Mouse (Mus musculus): ENCODE results near the gene Vsir.

Vsir gene

GRCm38 (mm10) chr10:60353241-60354002 lies 6.8 kb downstream of the Vsir start:
- no peak for DNase-seq (ENCODE audit: low spot score)

DNA sequence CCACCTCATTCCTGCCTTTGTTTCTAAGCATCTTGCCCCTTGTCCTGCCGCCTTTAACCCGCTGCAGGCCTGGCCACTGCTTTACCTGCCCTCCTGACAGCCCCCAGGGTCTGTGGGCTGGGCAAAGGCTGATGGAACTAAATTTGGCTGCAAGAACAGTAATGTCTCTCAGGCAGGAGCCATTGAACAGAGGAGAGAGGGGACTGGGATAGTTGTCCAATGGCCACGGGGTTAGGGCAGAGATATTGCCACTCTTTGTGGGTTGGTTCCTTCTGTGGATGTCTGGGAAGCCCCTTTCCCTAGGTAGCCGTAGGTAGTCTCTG lies 7.3 kb downstream of the Vsir start:
- DNase-seq (ENCODE audit: low spot score) = no peak

DNA sequence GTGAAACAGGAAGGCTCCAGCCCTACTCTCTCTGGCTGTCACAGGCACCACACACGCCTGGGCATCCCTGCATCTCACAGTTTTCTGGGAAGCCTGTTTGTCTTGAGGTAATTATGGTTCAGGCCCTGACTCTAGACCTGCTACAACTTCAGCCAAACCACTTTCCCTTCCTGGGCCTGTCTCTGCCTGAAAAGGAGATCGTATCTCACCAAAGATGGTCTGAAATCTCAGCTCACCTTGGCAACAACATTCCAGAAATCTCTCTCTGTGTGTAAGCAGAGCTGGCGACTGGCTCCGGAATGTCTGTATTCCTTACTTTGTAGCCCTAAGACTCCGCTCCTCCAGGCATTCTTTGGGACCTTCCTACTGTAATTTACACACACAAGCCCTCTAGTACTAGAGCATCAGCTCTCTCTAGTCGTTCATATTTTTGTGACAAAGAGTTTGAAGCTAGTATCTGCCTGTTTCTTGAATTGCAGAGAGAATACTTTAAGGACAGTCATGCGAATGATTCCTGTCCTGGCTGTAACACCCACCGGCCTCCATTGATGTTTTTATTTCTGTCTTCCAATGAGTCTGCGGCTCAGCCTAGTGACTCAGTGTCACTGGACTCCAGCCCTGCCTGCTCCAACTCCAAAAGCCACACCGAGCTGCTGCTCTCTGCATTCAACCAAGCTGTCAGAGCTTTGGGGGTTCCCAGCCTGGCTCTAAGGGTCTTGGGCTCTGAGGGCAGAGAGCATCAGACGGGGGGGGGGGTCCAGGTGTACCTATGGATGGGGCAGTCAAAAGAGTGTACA lies 8.4 kb downstream of the Vsir start:
- no peak for DNase-seq (ENCODE audit: low spot score)

DNA sequence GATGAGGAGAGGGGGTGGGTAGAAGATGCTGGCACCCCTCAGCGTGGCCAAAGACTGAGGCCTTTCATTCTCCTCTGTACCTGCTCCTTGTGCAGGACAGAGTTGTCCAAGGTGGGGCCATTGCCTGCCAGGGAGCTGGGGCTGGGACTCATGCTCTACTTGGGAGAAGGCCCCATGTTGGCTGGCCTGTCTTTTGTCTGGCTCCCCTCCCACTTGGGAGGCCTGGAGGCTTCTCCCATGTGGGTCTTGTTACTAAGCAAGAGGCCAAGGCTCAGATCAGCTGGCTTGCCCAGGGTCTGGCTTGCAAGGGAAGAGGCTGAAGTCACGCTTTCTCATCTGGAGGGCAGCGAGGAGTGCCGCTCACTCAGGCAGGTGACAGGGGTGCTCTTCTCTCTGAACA lies 10.8 kb downstream of the Vsir start:
- DNase-seq (ENCODE audit: low spot score) = no peak

GRCm38 (mm10) chr10:60357901-60358300 lies 11.2 kb downstream of the Vsir start:
- DNase-seq (ENCODE audit: low spot score) = no peak

- DNase-seq (ENCODE audit: low spot score) = no peak
Measured at GRCm38 (mm10) chr10:60358776-60359175, 12.1 kb downstream of the Vsir start.

GRCm38 (mm10) chr10:60361615-60362309 lies 15.1 kb downstream of the Vsir start:
- no peak for DNase-seq (ENCODE audit: low spot score)

DNA sequence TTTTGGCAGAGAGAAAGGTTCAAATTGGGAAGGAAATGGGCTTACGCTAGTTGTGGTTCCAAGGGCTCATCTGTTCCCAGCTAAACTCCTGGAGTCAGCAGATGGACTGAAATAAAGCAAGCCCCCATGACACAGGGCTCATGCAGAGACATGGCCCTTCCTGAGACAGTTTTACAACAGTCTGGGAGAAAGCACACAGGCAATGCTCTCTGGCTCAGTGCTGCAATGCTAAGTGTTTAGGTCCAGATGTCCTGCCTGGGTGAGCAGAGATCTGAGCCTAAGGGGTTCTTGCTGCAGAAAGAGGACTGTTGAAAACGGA lies 15.6 kb downstream of the Vsir start:
- no peak for DNase-seq (ENCODE audit: low spot score)

DNA sequence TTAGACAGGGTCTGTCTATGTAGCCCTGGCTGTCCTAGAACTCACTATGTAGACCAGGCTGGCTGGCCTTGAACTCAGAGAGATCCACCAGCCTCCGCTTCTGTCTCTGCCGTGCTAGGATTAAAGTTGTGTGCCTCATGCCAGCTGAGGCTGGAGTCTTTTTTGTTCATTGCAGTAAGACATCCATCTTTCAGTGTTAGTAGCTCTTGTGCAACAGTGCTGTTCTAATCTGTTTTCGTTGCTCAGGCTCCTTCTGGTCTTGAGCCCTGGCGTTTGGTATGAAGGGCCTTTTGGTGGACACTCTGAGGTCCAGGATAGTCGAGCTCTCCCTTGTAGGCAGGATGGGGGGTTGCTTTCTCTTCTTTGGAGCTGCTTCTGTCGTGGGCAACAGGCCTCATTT lies 16.8 kb downstream of the Vsir start:
- DNase-seq (ENCODE audit: low spot score) = no peak

DNA sequence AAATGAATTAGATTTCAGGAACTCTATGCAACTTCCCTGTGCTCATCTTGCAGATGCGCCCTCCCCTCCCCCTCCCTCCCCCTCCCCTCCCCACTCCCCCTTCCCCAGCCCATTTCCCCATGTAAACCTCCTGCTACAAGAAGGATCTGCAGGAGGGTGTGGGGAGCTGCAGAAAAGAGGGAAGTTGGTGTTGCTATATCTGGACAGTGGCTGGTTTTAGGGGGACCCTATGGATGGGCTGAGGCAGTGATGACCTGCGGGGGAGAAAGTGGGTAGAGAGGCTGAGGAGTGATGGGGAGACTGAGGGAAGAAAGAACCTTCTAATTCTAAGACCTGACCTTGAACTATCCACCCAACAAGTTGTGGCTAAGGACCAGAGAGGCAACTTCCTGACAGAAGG lies 20.5 kb downstream of the Vsir start:
- no peak for DNase-seq (ENCODE audit: low spot score)

- DNase-seq (ENCODE audit: low spot score) = no peak
Measured at GRCm38 (mm10) chr10:60367904-60368303, 21.3 kb downstream of the Vsir start.

DNA sequence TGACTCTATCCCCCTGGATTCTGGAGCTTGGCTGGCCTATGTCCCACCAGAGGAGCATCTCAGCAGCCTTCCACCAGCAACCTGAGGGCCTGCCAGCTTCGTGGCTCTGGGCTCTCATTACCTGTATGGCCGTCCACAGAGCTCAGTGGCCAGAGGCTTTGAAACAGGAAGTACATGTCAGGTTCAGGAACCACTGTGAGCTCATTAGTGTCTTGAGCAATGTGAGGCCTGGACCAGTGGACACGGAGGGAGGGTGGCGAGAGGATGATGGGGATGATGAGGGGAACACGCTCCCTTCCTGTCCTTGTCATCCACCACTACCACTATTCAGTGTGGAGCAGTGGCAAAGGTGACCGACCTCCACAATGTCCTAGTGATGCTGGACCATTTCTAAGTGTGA lies 22.8 kb downstream of the Vsir start:
- DNase-seq (ENCODE audit: low spot score) = no peak

DNA sequence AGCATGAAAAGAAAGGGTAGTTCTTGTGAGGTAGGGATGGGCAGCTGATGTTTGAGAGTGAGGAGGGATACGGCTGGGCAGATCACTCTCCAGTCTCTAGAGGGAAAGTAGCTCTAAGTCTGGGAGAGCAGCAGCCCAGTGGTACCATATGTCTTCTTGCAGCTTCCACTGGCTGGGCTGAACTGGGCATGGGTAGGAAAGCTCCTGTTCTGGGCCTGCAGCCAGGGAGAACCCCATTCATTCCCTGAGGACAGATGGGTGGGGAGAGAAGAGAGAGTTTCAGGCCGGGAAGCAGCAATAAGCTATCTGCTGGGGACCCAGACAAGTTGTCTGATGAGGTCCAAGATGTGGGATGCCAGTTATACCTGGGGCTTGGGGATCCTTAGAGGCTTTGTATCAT lies 23.4 kb downstream of the Vsir start:
- DNase-seq (ENCODE audit: low spot score) = no peak

DNA sequence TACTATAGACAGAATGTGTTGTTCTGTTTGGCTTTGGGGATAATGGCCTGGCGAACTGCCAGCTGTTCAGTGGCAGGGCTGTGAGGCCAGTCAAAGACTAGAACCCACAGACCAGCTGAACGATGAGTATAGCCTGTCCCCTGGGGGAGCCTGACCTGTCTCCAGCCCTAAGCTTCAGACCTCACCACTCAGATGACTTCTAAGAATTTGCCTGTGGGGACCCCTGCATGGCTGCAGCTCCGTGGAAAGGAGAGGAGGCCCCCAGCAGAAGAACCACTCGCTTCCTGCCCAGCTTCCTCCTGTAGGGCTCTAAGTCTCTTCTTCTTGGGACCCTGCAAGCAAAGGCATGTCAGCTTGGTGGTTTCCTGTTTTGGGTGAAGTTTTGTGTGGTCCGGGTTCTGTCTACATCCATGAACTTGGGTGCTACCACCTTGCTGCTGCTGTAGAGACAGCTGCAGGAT lies 24.0 kb downstream of the Vsir start:
- no peak for DNase-seq (ENCODE audit: low spot score)

DNA sequence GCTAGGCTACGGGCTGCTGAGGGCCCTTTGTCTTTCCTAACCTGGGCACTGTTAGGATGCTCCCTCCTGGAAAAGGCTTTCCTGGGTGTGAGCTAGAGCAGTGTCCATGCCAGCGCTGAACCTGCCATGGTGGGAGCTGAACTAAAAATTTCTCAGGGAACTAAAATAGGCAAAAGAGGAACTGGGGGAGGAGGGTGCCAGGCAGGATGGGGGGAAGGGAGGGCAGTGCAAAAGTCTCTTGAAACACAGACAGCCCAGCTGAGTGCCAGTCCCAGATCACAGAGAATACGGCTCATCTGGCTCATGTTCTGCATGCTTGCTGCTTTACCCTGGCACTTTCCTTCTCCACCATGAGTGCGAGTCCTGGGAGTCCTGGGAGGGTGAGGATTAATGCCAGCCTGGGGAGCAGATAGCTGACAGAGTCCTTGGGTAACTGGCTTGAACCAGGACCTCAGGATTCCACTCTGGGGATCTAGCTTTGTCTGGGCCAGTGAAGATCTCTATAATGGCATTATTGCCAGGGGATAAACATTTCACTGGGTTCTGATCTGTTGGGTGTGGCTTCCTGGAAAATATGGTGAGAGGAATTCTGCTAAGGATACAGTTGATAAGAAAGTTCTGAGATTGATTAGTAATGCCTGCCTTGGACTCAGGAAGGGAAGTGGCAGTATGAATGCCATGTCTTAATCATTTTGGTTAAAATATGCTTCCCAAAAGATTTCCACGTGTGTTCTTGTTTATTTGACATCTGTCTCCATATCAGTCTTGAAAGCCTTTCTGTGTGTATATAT lies 25.1 kb downstream of the Vsir start:
- no peak for DNase-seq (ENCODE audit: low spot score)

- no peak for DNase-seq (ENCODE audit: low spot score)
Measured at GRCm38 (mm10) chr10:60373543-60373936, 26.9 kb downstream of the Vsir start.

DNA sequence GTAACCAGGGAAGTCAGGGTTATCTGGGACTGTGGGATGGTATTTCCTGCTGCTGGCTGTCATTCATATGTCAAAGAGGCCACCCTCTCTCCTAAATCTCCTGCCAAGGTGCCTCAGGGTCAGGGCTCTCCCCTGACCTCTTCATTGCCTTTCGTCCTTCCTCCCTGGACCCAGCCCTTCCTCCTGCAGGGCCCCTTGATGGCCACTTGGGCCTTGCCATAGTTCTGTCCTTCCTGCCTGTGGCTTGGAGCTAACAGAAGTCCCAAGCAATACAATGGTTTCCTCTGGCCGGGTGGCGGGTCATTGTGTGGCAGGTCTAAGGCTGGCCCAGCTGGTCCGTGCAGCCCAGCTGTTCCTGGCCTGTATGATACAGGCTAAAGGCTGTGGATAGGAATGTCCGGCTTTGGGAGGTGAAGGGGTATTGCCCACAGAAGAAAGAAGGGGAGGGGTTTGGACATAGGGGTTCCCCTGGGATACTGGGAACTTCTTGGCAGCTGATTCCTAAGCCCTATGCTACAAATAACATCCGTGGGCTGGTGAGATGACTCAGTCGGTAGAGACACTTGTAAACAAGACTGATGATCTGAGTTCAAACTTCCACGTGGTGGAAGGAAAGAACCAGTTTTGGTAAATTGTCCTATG lies 27.4 kb downstream of the Vsir start:
- no peak for DNase-seq (ENCODE audit: low spot score)

GRCm38 (mm10) chr10:60376704-60377103 lies 30.1 kb downstream of the Vsir start:
- DNase-seq (ENCODE audit: low spot score) = no peak

- no peak for DNase-seq (ENCODE audit: low spot score)
Measured at GRCm38 (mm10) chr10:60379419-60379957, 32.8 kb downstream of the Vsir start.

DNA sequence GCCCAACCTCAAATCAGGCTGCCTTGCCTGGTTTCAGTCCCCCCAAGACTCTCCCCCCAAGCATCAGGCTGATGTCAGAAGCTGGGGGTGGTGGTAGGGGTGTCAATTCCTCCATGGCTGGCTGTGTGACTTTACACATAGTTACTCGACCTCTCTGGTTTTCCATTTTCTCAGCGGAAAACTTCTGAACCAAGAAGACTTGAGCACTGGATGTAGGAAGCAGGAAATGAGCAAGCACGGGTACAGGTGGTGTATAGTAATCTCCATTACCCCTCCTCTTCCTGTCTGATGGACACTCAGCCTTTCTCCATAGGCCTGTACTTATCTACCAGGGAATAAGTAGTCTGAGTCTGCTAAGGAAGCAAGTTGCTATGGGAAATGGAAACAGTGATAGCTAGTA lies 33.6 kb downstream of the Vsir start:
- DNase-seq (ENCODE audit: low spot score) = no peak

DNA sequence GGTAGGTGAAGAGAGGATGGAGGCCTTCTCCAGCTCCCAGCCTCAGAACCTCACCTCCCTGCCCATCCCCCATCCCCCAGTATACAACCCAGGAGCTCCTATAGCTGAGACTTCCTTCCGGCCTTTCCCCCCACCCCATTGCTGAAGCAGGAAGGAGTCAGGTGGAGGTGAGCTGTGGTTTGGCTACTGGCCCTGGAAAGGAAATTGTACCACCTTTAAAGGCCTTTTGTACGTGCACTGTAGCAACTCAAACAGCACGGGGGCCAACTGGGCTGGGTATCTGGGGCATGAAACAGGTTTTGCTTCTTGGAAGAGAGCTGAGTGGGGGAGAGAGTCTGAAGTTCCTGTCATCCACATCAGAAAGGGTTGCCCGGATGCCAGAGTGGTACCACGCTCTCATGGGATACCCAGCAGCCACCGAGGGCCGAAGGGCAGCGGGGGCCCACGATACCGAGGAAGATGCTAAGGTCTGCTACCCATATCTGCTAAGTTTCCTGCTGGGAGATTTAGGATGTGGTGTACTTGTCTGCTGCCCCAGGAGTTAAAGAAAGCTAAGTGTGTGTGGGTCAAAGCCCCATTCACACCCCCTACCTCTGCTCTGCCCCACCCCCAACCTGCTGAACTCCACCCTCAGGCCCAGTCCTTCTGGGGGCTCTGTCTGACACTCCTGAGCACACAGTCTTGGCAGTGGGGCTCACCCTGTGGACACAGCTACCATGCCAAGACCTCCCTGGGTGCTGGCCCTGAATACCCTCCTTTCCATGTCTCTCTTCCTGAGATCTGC lies 34.7 kb downstream of the Vsir start:
- no peak for DNase-seq (ENCODE audit: low spot score)
